Mouse (Mus musculus) heart, adult 18-20 months (tissue): ENCODE data around the gene Rexo4. TPM values are rescaled to one million over a fixed set of nuclear protein-coding genes. Genes with fewer than 3 reads are reported as not detected.

Experiments
- DNase-seq, 2 experiments: peaks; one replicate each; pipeline ENCODE4 v3.0.0; 2021 to 2022; ENCODE audit warnings: mixed read lengths in 1 of 2
- total RNA-seq, 2 experiments: library from RNA; stranded (reverse); gene quantifications; 2 replicates each; pipeline ENCODE4 v1.2.3; 2021

Rexo4 gene
- total RNA-seq, 2 experiments from 2014 or later, result 11.1 to 12.1 TPM

- no peak for DNase-seq
Observed at GRCm38 (mm10) chr2:26950411-26950810, 13.8 kb downstream of the Rexo4 start.

- DNase-seq, result no peak
Observed at GRCm38 (mm10) chr2:26943253-26943652, 20.9 kb downstream of the Rexo4 start.

GRCm38 (mm10) chr2:26941539-26941938, 22.6 kb downstream of the Rexo4 start:
- peak in 1 of 2 experiments; percentile 19 for DNase-seq

GRCm38 (mm10) chr2:26936425-26936824, 27.8 kb downstream of the Rexo4 start:
- DNase-seq, result no peak

- no peak for DNase-seq
Observed at GRCm38 (mm10) chr2:26935286-26935685, 28.9 kb downstream of the Rexo4 start.

GRCm38 (mm10) chr2:26933304-26934055, 30.7 kb downstream of the Rexo4 start, which contains the start of the genes Surf4 and Stkld1:
Gene Surf4 (minus strand): TSS chr2:26933928.
Gene Stkld1 (plus strand): TSS chr2:26934047.
- peak; percentile 90 to 96 for DNase-seq

GRCm38 (mm10) chr2:26932473-26933303, 31.5 kb downstream of the Rexo4 start:
- no peak for DNase-seq

- DNase-seq, result peak; percentile 51 to 71
Observed at GRCm38 (mm10) chr2:26930390-26930789, 33.8 kb downstream of the Rexo4 start.

- peak in 1 of 2 experiments; percentile 29 for DNase-seq
Observed at GRCm38 (mm10) chr2:26927745-26928476, 36.3 kb downstream of the Rexo4 start.

- DNase-seq, result peak in 1 of 2 experiments; percentile 27
Observed at GRCm38 (mm10) chr2:26921784-26922183, 42.4 kb downstream of the Rexo4 start.

GRCm38 (mm10) chr2:26920190-26920855, 43.9 kb downstream of the Rexo4 start:
- DNase-seq, result no peak

- no peak for DNase-seq
Observed at GRCm38 (mm10) chr2:26919684-26920083, 44.5 kb downstream of the Rexo4 start.

GRCm38 (mm10) chr2:26916738-26917137, 47.4 kb downstream of the Rexo4 start:
- DNase-seq, result no peak

GRCm38 (mm10) chr2:26915927-26916728, 48.1 kb downstream of the Rexo4 start, which contains the start of the genes Surf2 and Surf1:
Gene Surf2 (plus strand): TSS chr2:26916367.
Gene Surf1 (minus strand): TSS chr2:26916530.
- peak; percentile 87 to 88 for DNase-seq

GRCm38 (mm10) chr2:26914148-26914941, 49.8 kb downstream of the Rexo4 start:
- DNase-seq, result no peak

GRCm38 (mm10) chr2:26913416-26914147, 50.6 kb downstream of the Rexo4 start:
- no peak for DNase-seq

GRCm38 (mm10) chr2:26912253-26912770, 51.9 kb downstream of the Rexo4 start:
- no peak for DNase-seq

GRCm38 (mm10) chr2:26910994-26911765, 53.0 kb downstream of the Rexo4 start:
- no peak for DNase-seq
